In genomic region chr11:69686377-69686776, GRCm38 (mm10) we compare ENCODE assay signal across 9 mouse cellular contexts. TPM values are rescaled to one million over a fixed set of nuclear protein-coding genes. Genes with fewer than 3 reads are reported as not detected.
DNase-seq lines count a peak whose midpoint lies in the region; ATAC-seq lines count a peak whose summit lies in the region.
"Had no signal": no experiment of that assay in that cellular context is flagged by ENCODE, and none has a peak within 500 bp of the region (broad histone marks: within the 10 kb centered on the region; RNA-seq: fewer than 3 reads in every experiment).

No protein-coding gene starts in this region.

- DNase-seq in 3134 (ENCODE audit: extremely low read depth, insufficient read length, low spot score) (peak; percentile 53), ES-CJ7 (ENCODE audit: low read depth, low spot score) (peak; percentile 72)
- peak; percentile 83 for DNase-seq in gastrocnemius, adult 18-20 months (ENCODE audit: low spot score)
- peak; percentile 95 for DNase-seq in testis, postnatal 10 days (ENCODE audit: low spot score)
- DNase-seq in spleen, postnatal 14 days (ENCODE audit: low spot score in 2 of 2): no peak

- no peaks in the 10 kb centered on the region for H3K36me3 ChIP-seq in intestine, embryonic 15.5 days
- no peaks in the 10 kb centered on the region for H3K36me3 ChIP-seq in liver, embryonic 15.5 days (replicated peaks)

- peaks cover 21% of the 10 kb centered on the region for H3K4me1 ChIP-seq in intestine, embryonic 15.5 days (replicated peaks)
- peaks cover 41% of the 10 kb centered on the region for H3K4me1 ChIP-seq in liver, embryonic 15.5 days (replicated peaks)

- peak overlapping the region; percentile 51; the same call in 1 of the 2 replicates for H3K27ac ChIP-seq in intestine, embryonic 15.5 days
- 0 out of 2 replicates have a peak overlapping the region, but pooled peaks have one; percentile 70 for H3K27ac ChIP-seq in liver, embryonic 15.5 days (replicated peaks)

- no peaks in the 10 kb centered on the region for H3K27me3 ChIP-seq in intestine, embryonic 15.5 days (replicated peaks)
- no peaks in the 10 kb centered on the region for H3K27me3 ChIP-seq in liver, embryonic 15.5 days

- H3K4me3 ChIP-seq in intestine, embryonic 15.5 days (replicated peaks): no peak overlapping the region
- no peak overlapping the region for H3K4me3 ChIP-seq in liver, embryonic 15.5 days (replicated peaks)

- ATAC-seq in intestine, embryonic 15.5 days: no peak
- ATAC-seq in liver, embryonic 15.5 days (ENCODE audit: insufficient read depth): no peak
- ATAC-seq in activated CD4-positive, CD25-positive, alpha-beta regulatory T cell, adult 4 months: no peak

- peak overlapping the region; percentile 32; the same call in 1 of the 2 replicates for H3K9ac ChIP-seq in intestine, embryonic 15.5 days
- no peak overlapping the region for H3K9ac ChIP-seq in liver, embryonic 15.5 days

- H3K4me2 ChIP-seq in intestine, embryonic 15.5 days (replicated peaks): 0 out of 2 replicates have a peak overlapping the region, but pooled peaks have one; percentile 19
- H3K4me2 ChIP-seq in liver, embryonic 15.5 days: no peak overlapping the region; the same call in 1 of the 2 replicates

- WGBS in intestine, embryonic 15.5 days: 13% methylated on average over 4 of the region's 4 CpGs
- WGBS in liver, embryonic 15.5 days (ENCODE audit: insufficient replicate concordance): 41% methylated on average over 4 of the region's 4 CpGs

- H3K9me3 ChIP-seq in intestine, embryonic 15.5 days: no peaks in the 10 kb centered on the region
- no peaks in the 10 kb centered on the region for H3K9me3 ChIP-seq in liver, embryonic 15.5 days (replicated peaks)

RNA-seq across cellular contexts. Expression of gene Tnfsf13, which starts 0.8 kb away (rescaled TPM):
- total RNA-seq in gastrocnemius, adult 18-20 months (2021): under 1 TPM; 0.62 to 0.64 TPM
- polyA plus RNA-seq in intestine, embryonic 15.5 days (2015; fragmentation: Nextera tagmentation; extraction: Ambion mirVana): 0.33 and 0.54 TPM in 2 replicates
- 0.15 and 0.64 TPM in 2 replicates for polyA plus RNA-seq in liver, embryonic 15.5 days (2015; fragmentation: Nextera tagmentation; extraction: Ambion mirVana)
- polyA plus RNA-seq in activated CD4-positive, CD25-positive, alpha-beta regulatory T cell, adult 4 months (2017; shearing (Covaris generic)): not detected

RNA-seq across cellular contexts. Expression of gene Senp3, which starts 4.5 kb away (rescaled TPM):
- 10 to 100 TPM; 21.9 to 25.4 TPM for total RNA-seq in gastrocnemius, adult 18-20 months (2021)
- polyA plus RNA-seq in intestine, embryonic 15.5 days (2015; fragmentation: Nextera tagmentation; extraction: Ambion mirVana): 62.1 and 63.9 TPM in 2 replicates
- 23.9 and 27.2 TPM in 2 replicates for polyA plus RNA-seq in liver, embryonic 15.5 days (2015; fragmentation: Nextera tagmentation; extraction: Ambion mirVana)
- polyA plus RNA-seq in activated CD4-positive, CD25-positive, alpha-beta regulatory T cell, adult 4 months (2017; shearing (Covaris generic)): 10 to 100 TPM; 32.7 to 33.0 TPM

RNA-seq across cellular contexts. Expression of gene Tnfsf12, which starts 9.3 kb away (rescaled TPM):
- 10 to 100 TPM in 1 of 2 experiments, 1 to 10 TPM in 1; 7.4 to 10.4 TPM for total RNA-seq in gastrocnemius, adult 18-20 months (2021)
- 6.6 and 7.0 TPM in 2 replicates for polyA plus RNA-seq in intestine, embryonic 15.5 days (2015; fragmentation: Nextera tagmentation; extraction: Ambion mirVana)
- 2.1 and 2.6 TPM in 2 replicates for polyA plus RNA-seq in liver, embryonic 15.5 days (2015; fragmentation: Nextera tagmentation; extraction: Ambion mirVana)
- polyA plus RNA-seq in activated CD4-positive, CD25-positive, alpha-beta regulatory T cell, adult 4 months (2017; shearing (Covaris generic)): not detected
- total RNA-seq: common myeloid progenitor, adult 5-6 weeks had no signal

RNA-seq across cellular contexts. Expression of gene Tnfsfm13, which starts 9.5 kb away (rescaled TPM):
- total RNA-seq in gastrocnemius, adult 18-20 months (2021): 1 to 10 TPM; 1.1 to 1.3 TPM
- polyA plus RNA-seq in intestine, embryonic 15.5 days (2015; fragmentation: Nextera tagmentation; extraction: Ambion mirVana): 2.6 and 3.1 TPM in 2 replicates
- polyA plus RNA-seq in liver, embryonic 15.5 days (2015; fragmentation: Nextera tagmentation; extraction: Ambion mirVana): 0.85 and 0.89 TPM in 2 replicates
- polyA plus RNA-seq in activated CD4-positive, CD25-positive, alpha-beta regulatory T cell, adult 4 months (2017; shearing (Covaris generic)): not detected

RNA-seq across cellular contexts. Expression of gene Eif4a1, which starts 14.2 kb away (rescaled TPM):
- total RNA-seq in gastrocnemius, adult 18-20 months (2021): 10 to 100 TPM; 69.6 to 97.7 TPM
- 517 and 559 TPM in 2 replicates for polyA plus RNA-seq in intestine, embryonic 15.5 days (2015; fragmentation: Nextera tagmentation; extraction: Ambion mirVana)
- 228 and 232 TPM in 2 replicates for polyA plus RNA-seq in liver, embryonic 15.5 days (2015; fragmentation: Nextera tagmentation; extraction: Ambion mirVana)
- 100 to 1,000 TPM; 202 to 297 TPM for polyA plus RNA-seq in activated CD4-positive, CD25-positive, alpha-beta regulatory T cell, adult 4 months (2017; shearing (Covaris generic))

Comparison
In these comparisons a context has a peak if more than half of its experiments do, and no peak if none do; other contexts are left out.
1. DNase-seq: peak in 3134 (single experiment), ES-CJ7 (single experiment), gastrocnemius, adult 18-20 months (single experiment) and testis, postnatal 10 days (single experiment); none in spleen, postnatal 14 days (0 of 2).